Mouse (Mus musculus) thymus, adult 2 months (tissue): Measurements from ENCODE around the gene Ttc32. TPM values are rescaled to one million over a fixed set of nuclear protein-coding genes. Genes with fewer than 3 reads are reported as not detected.

Experiments used
- DNase-seq: peaks from one replicate; pipeline ENCODE4 v3.0.0; 2021
- H3K27ac ChIP-seq: fragments of 200-500 bp; 2 replicates; pipeline ENCODE4 v1.5.1; 2012; ENCODE audit warnings: low read length, control low read depth; ENCODE audit not compliant: control insufficient read depth, insufficient read depth
- H3K27me3 ChIP-seq: fragments of 200-500 bp; 2 replicates; pipeline ENCODE4 v1.6.1; 2012; ENCODE audit warnings: mild to moderate bottlenecking, low read length, moderate library complexity, mixed read lengths; ENCODE audit not compliant: control insufficient read depth, insufficient read depth
- H3K36me3 ChIP-seq: fragments of 200-500 bp; 2 replicates; pipeline ENCODE4 v1.6.1; 2012; ENCODE audit warnings: mild to moderate bottlenecking, low read length, moderate library complexity; ENCODE audit not compliant: control insufficient read depth, insufficient read depth
- H3K4me1 ChIP-seq: fragments of 200-500 bp; replicated peaks from 2 replicates; pipeline ENCODE4 v1.6.1; 2012; ENCODE audit warnings: low read length; ENCODE audit not compliant: control insufficient read depth, insufficient read depth
- H3K4me3 ChIP-seq: fragments of 200-500 bp; 2 replicates; pipeline ENCODE4 v1.5.1; 2012; ENCODE audit warnings: mild to moderate bottlenecking, low read length, control low read depth, moderate library complexity; ENCODE audit not compliant: control insufficient read depth, insufficient read depth
- CTCF ChIP-seq: fragments of 200-500 bp; IDR thresholded peaks from 2 replicates; pipeline ENCODE4 v1.5.1; 2012; ENCODE audit warnings: mild to moderate bottlenecking, control low read depth, low read length, moderate library complexity, borderline replicate concordance; ENCODE audit not compliant: control insufficient read depth, poor library complexity, insufficient read depth; ENCODE audit errors: extremely low read depth
- POLR2A ChIP-seq: fragments of 200-500 bp; IDR thresholded peaks from 2 replicates; pipeline ENCODE4 v1.6.1; 2012; ENCODE audit warnings: mild to moderate bottlenecking, low read length, control low read depth, moderate library complexity; ENCODE audit not compliant: control insufficient read depth, poor library complexity, insufficient read depth; ENCODE audit errors: extremely low read depth
- WGBS: fragments of 180-500 bp; shearing (Covaris S2); methylation state at CpG from one replicate; pipeline ENCODE4 v1.1.7; 2018; 5-methylcytosine and 5-hydroxymethylcytosine counted together
- polyA plus RNA-seq: library from polyadenylated mRNA; depleted of rRNA; stranded (reverse); fragments of >200 nt; gene quantifications from 2 replicates; pipeline ENCODE4 v1.2.3, GENCODE M21; 2012

The Ttc32 gene
- polyA plus RNA-seq, 1 experiment = 12.6 TPM

DNA sequence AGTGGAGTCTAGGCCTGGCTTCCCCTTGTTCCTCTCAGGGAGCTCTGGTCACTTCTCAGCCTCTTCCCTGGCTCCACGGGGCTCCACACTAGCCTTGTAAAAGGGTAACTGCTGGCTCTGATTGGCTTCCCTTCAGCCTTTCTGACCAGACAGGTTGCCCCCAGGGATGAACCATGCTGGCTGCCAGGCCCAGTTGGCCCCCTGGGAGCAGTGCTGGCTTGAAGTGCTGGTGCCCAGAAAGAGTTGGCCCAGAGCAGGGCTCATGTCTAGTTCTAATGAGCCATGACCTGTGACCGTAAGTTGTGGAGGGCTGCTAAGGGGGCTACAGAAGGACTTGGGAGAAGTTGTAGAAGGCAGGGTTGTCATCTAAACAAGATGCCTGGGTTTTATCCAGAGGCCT lies 24.2 kb downstream of the Ttc32 start:
- H3K27me3 ChIP-seq = no peaks in the 10 kb centered on the region
- no peaks in the 10 kb centered on the region for H3K36me3 ChIP-seq
- DNase-seq = no peak
- TF ChIP-seq POLR2A (no peak), CTCF (no peak)
- WGBS = 84% methylated on average over 2 of the region's 2 CpGs
- H3K27ac ChIP-seq = no peak overlapping the region
- no peak overlapping the region for H3K4me3 ChIP-seq
- no peaks in the 10 kb centered on the region for H3K4me1 ChIP-seq

DNA sequence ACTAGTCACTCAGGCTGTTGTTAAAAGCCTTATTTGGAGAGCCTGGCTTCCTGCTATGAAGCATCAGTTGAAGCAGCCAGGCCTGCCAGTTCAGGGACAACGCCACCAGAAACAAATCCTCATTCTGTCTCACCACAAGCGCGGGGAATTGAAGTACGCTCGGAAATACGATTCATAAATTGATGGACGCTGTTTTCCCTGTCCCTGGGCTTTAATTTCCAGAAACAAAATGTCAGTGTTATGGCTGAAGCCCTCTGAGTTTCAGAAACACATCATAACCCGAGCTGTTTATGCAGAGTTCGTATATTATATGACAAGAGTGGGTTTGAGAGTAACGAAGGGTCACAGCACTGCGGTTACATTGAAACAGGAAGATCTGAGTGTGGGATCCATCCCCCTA lies 25.5 kb downstream of the Ttc32 start:
- no peaks in the 10 kb centered on the region for H3K36me3 ChIP-seq
- H3K4me3 ChIP-seq = no peak overlapping the region
- TF ChIP-seq CTCF = no peak
- no peak for TF ChIP-seq POLR2A
- no peak overlapping the region for H3K27ac ChIP-seq
- DNase-seq = no peak
- WGBS = 73% methylated on average over 11 of the region's 11 CpGs
- no peaks in the 10 kb centered on the region for H3K4me1 ChIP-seq
- H3K27me3 ChIP-seq = no peaks in the 10 kb centered on the region

DNA sequence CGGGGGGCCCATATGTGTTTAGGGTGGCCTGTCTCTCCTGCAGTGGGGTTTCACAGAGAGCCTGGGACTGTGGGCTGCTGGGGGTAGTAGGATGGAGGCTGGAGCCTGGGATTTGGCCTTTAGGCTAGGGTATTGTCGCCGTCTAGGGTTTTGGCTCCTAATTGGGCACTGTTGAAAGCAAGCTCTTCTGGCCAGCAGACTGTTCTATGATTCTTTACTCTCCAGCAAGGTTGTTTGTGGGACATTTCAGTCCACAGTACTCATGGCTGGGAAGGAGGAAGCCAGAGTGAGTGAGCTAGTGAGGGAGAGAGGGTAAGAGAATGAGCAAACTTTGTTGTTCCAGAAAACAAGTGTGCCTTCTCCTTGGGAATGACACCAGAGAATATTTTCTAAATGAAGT lies 29.7 kb downstream of the Ttc32 start:
- no peak for DNase-seq
- 91% methylated on average over 3 of the region's 3 CpGs for WGBS

DNA sequence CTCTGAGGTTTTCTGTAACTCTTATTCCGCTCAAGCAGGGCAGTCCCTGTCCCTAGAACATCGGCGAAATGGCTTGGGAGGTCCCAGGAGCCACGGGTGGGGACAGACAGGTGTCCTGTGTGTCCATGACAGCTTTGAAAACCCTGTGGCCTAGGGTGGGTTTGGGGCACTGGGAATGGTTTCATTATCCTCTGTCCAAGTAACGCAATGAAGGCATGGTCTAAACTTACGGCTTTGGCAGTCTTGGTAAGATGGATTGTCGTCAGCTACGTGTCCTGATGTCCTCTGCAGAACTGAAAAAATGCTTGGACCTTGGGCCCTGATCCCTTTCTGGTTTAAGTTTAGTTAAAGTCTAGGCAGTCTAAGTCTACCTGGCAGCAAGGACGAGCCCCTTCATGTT lies 30.2 kb downstream of the Ttc32 start:
- WGBS = 91% methylated on average over 9 of the region's 9 CpGs
- TF ChIP-seq CTCF (no peak), POLR2A (no peak)
- Histone ChIP-seq H3K4me1 (no peaks in the 10 kb centered on the region), H3K4me3 (no peak overlapping the region), H3K36me3 (no peaks in the 10 kb centered on the region), H3K27ac (no peak overlapping the region), H3K27me3 (no peaks in the 10 kb centered on the region)
- DNase-seq = no peak

More for the DNA sequence above, 29.7 kb downstream of the Ttc32 start:
- H3K36me3 ChIP-seq = no peaks in the 10 kb centered on the region
- H3K27me3 ChIP-seq = no peaks in the 10 kb centered on the region
- H3K27ac ChIP-seq = no peak overlapping the region
- no peak overlapping the region for H3K4me3 ChIP-seq
- no peaks in the 10 kb centered on the region for H3K4me1 ChIP-seq
- TF ChIP-seq CTCF (no peak), POLR2A (no peak)

DNA sequence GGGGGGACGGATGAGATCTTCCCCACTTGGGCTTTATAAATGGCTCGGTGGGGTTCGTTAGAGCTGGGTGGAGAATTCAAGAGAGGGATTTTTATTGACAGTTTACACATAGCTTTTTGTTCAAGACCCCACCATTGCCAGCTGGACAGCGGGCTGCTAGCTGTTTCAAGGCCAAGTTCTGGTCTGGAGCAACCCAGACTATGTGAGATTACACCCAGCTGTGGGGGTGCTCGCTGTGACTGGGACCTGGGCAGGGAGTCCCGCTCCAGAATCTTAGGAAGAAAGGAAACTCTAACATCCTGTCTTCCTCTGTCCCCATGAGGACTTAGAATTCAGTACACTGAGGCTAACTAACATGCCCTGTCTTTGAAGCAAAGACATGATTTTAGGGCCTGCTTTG lies 33.8 kb downstream of the Ttc32 start:
- Histone ChIP-seq H3K27ac (no peak overlapping the region), H3K27me3 (no peaks in the 10 kb centered on the region), H3K4me1 (no peaks in the 10 kb centered on the region), H3K36me3 (no peaks in the 10 kb centered on the region), H3K4me3 (no peak overlapping the region)
- WGBS = 91% methylated on average over 6 of the region's 6 CpGs
- DNase-seq = no peak
- TF ChIP-seq POLR2A (no peak), CTCF (no peak)

GRCm38 (mm10) chr12:9071058-9071457 lies 41.3 kb downstream of the Ttc32 start:
- 93% methylated on average over 1 of the region's 1 CpGs for WGBS
- no peaks in the 10 kb centered on the region for H3K4me1 ChIP-seq
- no peaks in the 10 kb centered on the region for H3K27me3 ChIP-seq
- TF ChIP-seq CTCF (no peak), POLR2A (no peak)
- H3K4me3 ChIP-seq = no peak overlapping the region
- no peak for DNase-seq
- H3K27ac ChIP-seq = no peak overlapping the region
- no peaks in the 10 kb centered on the region for H3K36me3 ChIP-seq

GRCm38 (mm10) chr12:9071493-9071892 lies 41.7 kb downstream of the Ttc32 start:
- H3K27me3 ChIP-seq = no peaks in the 10 kb centered on the region
- H3K27ac ChIP-seq = no peak overlapping the region
- 75% methylated on average over 4 of the region's 4 CpGs for WGBS
- H3K4me3 ChIP-seq = no peak overlapping the region
- TF ChIP-seq CTCF (no peak), POLR2A (no peak)
- no peak for DNase-seq
- no peaks in the 10 kb centered on the region for H3K36me3 ChIP-seq
- no peaks in the 10 kb centered on the region for H3K4me1 ChIP-seq

- no peaks in the 10 kb centered on the region for H3K27me3 ChIP-seq
- H3K4me1 ChIP-seq = no peaks in the 10 kb centered on the region
- H3K36me3 ChIP-seq = no peaks in the 10 kb centered on the region
- whole genome bisulfite sequencing = 92% methylated on average over 3 of the region's 3 CpGs
- TF ChIP-seq CTCF (no peak), POLR2A (no peak)
- no peak for DNase-seq
- H3K27ac ChIP-seq = no peak overlapping the region
- H3K4me3 ChIP-seq = no peak overlapping the region
Observed at GRCm38 (mm10) chr12:9077554-9078125, 47.8 kb downstream of the Ttc32 start.
